Mouse (Mus musculus): ENCODE measurements at regions not wholly inside any gene's neighbourhood (a gene's known extent, or its start where the extent isn't known, plus 50 kb on each side); places are given as distances from the start of the nearest gene placed in this dataset.

- TF ChIP-seq CTCF (conservative IDR thresholded peaks at IDR 0.05; ENCODE audit: insufficient read depth, insufficient read length, low read depth, low read length): no peak
- TF ChIP-seq POLR2A (IDR thresholded peaks at IDR 0.05; ENCODE audit: low read depth, low read length): no peak
Measured at GRCm38 (mm10) chr5:16967735-16968134, 176.1 kb downstream of the Gm28710 start.
